Mouse (Mus musculus): Measurements from ENCODE around the gene Mug1. TPM values are rescaled to one million over a fixed set of nuclear protein-coding genes. Genes with fewer than 3 reads are reported as not detected.

Mug1 gene
- 0.09 TPM for polyA plus RNA-seq (2017; shearing (Covaris generic))

GRCm38 (mm10) chr6:121838271-121838670 lies at the start of gene Mug1:
Mug1 (plus strand) TSS chr6:121838541.

Other genes with a start within 250 kb of the Mug1 start
- not detected for gene A2m, start 203.2 kb upstream of the Mug1 start, polyA plus RNA-seq (2017; shearing (Covaris generic))
- gene Gm7298, start 105.6 kb upstream of the Mug1 start, polyA plus RNA-seq (2017; shearing (Covaris generic)), result not detected
- not detected for gene Mug2, start 168.2 kb downstream of the Mug1 start, polyA plus RNA-seq (2017; shearing (Covaris generic))